Mouse (Mus musculus) small intestine, adult 2 months (tissue): ENCODE data around the gene Pnck. TPM values are rescaled to one million over a fixed set of nuclear protein-coding genes. Genes with fewer than 3 reads are reported as not detected.

ENCODE experiments used
- H3K27ac ChIP-seq: fragments of 200-500 bp; 2 replicates; pipeline ENCODE4 v1.5.1; 2012; ENCODE audit warnings: low read depth, low read length, control low read depth, inconsistent platforms; ENCODE audit not compliant: insufficient read depth
- H3K27me3 ChIP-seq: fragments of 200-500 bp; 2 replicates; pipeline ENCODE4 v1.6.1; 2012; ENCODE audit warnings: mild to moderate bottlenecking, moderate library complexity, low read length, inconsistent platforms; ENCODE audit not compliant: control insufficient read depth, insufficient read depth
- H3K36me3 ChIP-seq: fragments of 200-500 bp; 2 replicates; pipeline ENCODE4 v1.6.1; 2012; ENCODE audit warnings: mild to moderate bottlenecking, low read length, control low read depth, inconsistent platforms; ENCODE audit not compliant: control insufficient read depth, insufficient read depth
- H3K4me1 ChIP-seq: fragments of 200-500 bp; 2 replicates; pipeline ENCODE4 v1.6.1; 2012; ENCODE audit warnings: low read length, inconsistent platforms, mixed read lengths; ENCODE audit not compliant: control insufficient read depth, insufficient read depth, insufficient read length
- H3K4me3 ChIP-seq: fragments of 200-500 bp; 2 replicates; pipeline ENCODE4 v1.5.1; 2012; ENCODE audit warnings: low read depth, mild to moderate bottlenecking, control low read depth, inconsistent platforms, low read length, moderate library complexity
- CTCF ChIP-seq: fragments of 200-500 bp; IDR thresholded peaks from 2 replicates; pipeline ENCODE4 v1.5.1; 2012; ENCODE audit warnings: low read depth, mild to moderate bottlenecking, control low read depth, inconsistent platforms, low read length, moderate library complexity, mixed read lengths; ENCODE audit not compliant: insufficient replicate concordance, insufficient read length; ENCODE audit errors: extremely low read depth
- POLR2A ChIP-seq: fragments of 200-500 bp; IDR thresholded peaks from 2 replicates; pipeline ENCODE4 v1.6.1; 2012; ENCODE audit warnings: low read depth, mild to moderate bottlenecking, control low read depth, inconsistent platforms, low read length, moderate library complexity
- WGBS: fragments of 180-500 bp; shearing (Covaris S2); methylation state at CpG from one replicate; pipeline ENCODE4 v1.1.7; 2018; 5-methylcytosine and 5-hydroxymethylcytosine counted together
- polyA plus RNA-seq: library from polyadenylated mRNA; depleted of rRNA; stranded (reverse); fragments of >200 nt; gene quantifications from 2 replicates; pipeline ENCODE4 v1.2.3, GENCODE M21; 2012; rRNA removed

Pnck gene
- 4.5 and 5.8 TPM in 2 replicates for polyA plus RNA-seq

- 20% methylated on average over 43 of the region's 57 CpGs for WGBS
- Histone ChIP-seq H3K36me3 (no peaks in the 10 kb centered on the region), H3K4me3 (peak within 1 kb of the TSS; percentile 55), H3K4me1 (peaks cover 5% of the 10 kb centered on the region), H3K27ac (no peak within 1 kb of the TSS), H3K27me3 (no peaks in the 10 kb centered on the region)
- TF ChIP-seq POLR2A (no peak), CTCF (no peak)
These were observed at the start of gene Pnck for GRCm38 (mm10) chrX:73659575-73660283. Gene Pnck, minus strand, starts transcription at chrX:73660117.

GRCm38 (mm10) chrX:73700472-73700871 lies 40.6 kb upstream of the Pnck start:
- no peaks in the 10 kb centered on the region for H3K27me3 ChIP-seq
- no peaks in the 10 kb centered on the region for H3K4me1 ChIP-seq
- no peak for TF ChIP-seq CTCF
- TF ChIP-seq POLR2A, result no peak
- H3K27ac ChIP-seq, result no peak overlapping the region
- H3K4me3 ChIP-seq, result no peak overlapping the region
- 47% methylated on average over 1 of the region's 1 CpGs for WGBS
- H3K36me3 ChIP-seq, result peaks cover 6% of the 10 kb centered on the region; the same call in 1 of the 2 replicates

GRCm38 (mm10) chrX:73690917-73691629 lies 31.2 kb upstream of the Pnck start:
- H3K4me3 ChIP-seq, result no peak overlapping the region
- 40% methylated on average over 5 of the region's 5 CpGs for WGBS
- H3K4me1 ChIP-seq, result peaks cover 12% of the 10 kb centered on the region; the same call in 1 of the 2 replicates
- no peaks in the 10 kb centered on the region for H3K27me3 ChIP-seq
- TF ChIP-seq CTCF (peak; percentile 73; the same call in 1 of the 2 replicates), POLR2A (no peak)
- H3K36me3 ChIP-seq, result peaks cover 32% of the 10 kb centered on the region
- peak overlapping the region; percentile 39; the same call in 1 of the 2 replicates for H3K27ac ChIP-seq

- H3K27ac ChIP-seq, result peak overlapping the region; percentile 99
- WGBS, result 22% methylated on average over 3 of the region's 3 CpGs
- no peak overlapping the region for H3K4me3 ChIP-seq
- no peaks in the 10 kb centered on the region for H3K27me3 ChIP-seq
- peaks cover 10% of the 10 kb centered on the region; the same call in 1 of the 2 replicates for H3K4me1 ChIP-seq
- H3K36me3 ChIP-seq, result peaks cover 44% of the 10 kb centered on the region
- no peak for TF ChIP-seq POLR2A
- no peak for TF ChIP-seq CTCF
These were observed 25.7 kb upstream of the Pnck start for GRCm38 (mm10) chrX:73685629-73686028.

GRCm38 (mm10) chrX:73684978-73685377 lies 25.1 kb upstream of the Pnck start:
- Histone ChIP-seq H3K27me3 (no peaks in the 10 kb centered on the region), H3K36me3 (peaks cover 50% of the 10 kb centered on the region), H3K4me1 (peaks cover 9% of the 10 kb centered on the region; the same call in 1 of the 2 replicates), H3K27ac (peak overlapping the region; percentile 99), H3K4me3 (no peak overlapping the region)
- TF ChIP-seq CTCF (no peak), POLR2A (no peak)

- H3K27me3 ChIP-seq, result no peaks in the 10 kb centered on the region
- WGBS, result 85% methylated on average over 2 of the region's 2 CpGs
- peaks cover 9% of the 10 kb centered on the region; the same call in 1 of the 2 replicates for H3K4me1 ChIP-seq
- no peak overlapping the region for H3K4me3 ChIP-seq
- H3K36me3 ChIP-seq, result peaks cover 55% of the 10 kb centered on the region
- H3K27ac ChIP-seq, result peak overlapping the region; percentile 99; the same call in 1 of the 2 replicates
- TF ChIP-seq POLR2A, result no peak
- TF ChIP-seq CTCF, result no peak
These were observed 24.2 kb upstream of the Pnck start for GRCm38 (mm10) chrX:73684156-73684555.

- WGBS, result 95% methylated on average over 4 of the region's 4 CpGs
- TF ChIP-seq CTCF (no peak), POLR2A (no peak)
- Histone ChIP-seq H3K27ac (no peak overlapping the region), H3K36me3 (peaks cover 54% of the 10 kb centered on the region), H3K27me3 (no peaks in the 10 kb centered on the region), H3K4me1 (0 out of 2 replicates have a peak, but pooled peaks cover 2% of the 10 kb centered on the region), H3K4me3 (peak overlapping the region; percentile 34; the same call in 1 of the 2 replicates)
These were observed 16.8 kb upstream of the Pnck start for GRCm38 (mm10) chrX:73676668-73677067.
